Mouse (Mus musculus) lung, adult 2 months (tissue): ENCODE results near the gene Rbm46. TPM values are rescaled to one million over a fixed set of nuclear protein-coding genes. Genes with fewer than 3 reads are reported as not detected.

Source experiments
- DNase-seq: peaks from one replicate; pipeline ENCODE4 v3.0.0; 2022
- H3K4me1 ChIP-seq: fragments of 200-500 bp; 2 replicates; pipeline ENCODE4 v1.6.1; 2011; ENCODE audit warnings: low read length; ENCODE audit not compliant: control insufficient read depth, insufficient read depth
- H3K4me3 ChIP-seq: fragments of 200-500 bp; replicated peaks from 2 replicates; pipeline ENCODE3; 2011; ENCODE audit warnings: low read depth, mild to moderate bottlenecking, control low read depth, low read length; ENCODE audit errors: extremely low read depth
- CTCF ChIP-seq: fragments of 200-500 bp; IDR thresholded peaks from 2 replicates; pipeline ENCODE4 v1.5.1; 2011; ENCODE audit warnings: mild to moderate bottlenecking, low read length, control low read depth; ENCODE audit not compliant: insufficient read depth
- POLR2A ChIP-seq: fragments of 200-500 bp; IDR thresholded peaks from 2 replicates; pipeline ENCODE4 v1.6.1; 2011; ENCODE audit warnings: low read depth, mild to moderate bottlenecking, control low read depth, low read length, borderline replicate concordance; ENCODE audit errors: extremely low read depth
- WGBS: fragments of 180-500 bp; shearing (Covaris S2); methylation state at CpG from one replicate; pipeline ENCODE4 v1.1.7; 2018; 5-methylcytosine and 5-hydroxymethylcytosine counted together
- polyA plus RNA-seq: library from polyadenylated mRNA; depleted of rRNA; stranded (reverse); fragments of >200 nt; gene quantifications from 2 replicates; pipeline ENCODE4 v1.2.3, GENCODE M21; 2012

The Rbm46 gene
- polyA plus RNA-seq, 1 experiment, result 0.31 TPM

DNA sequence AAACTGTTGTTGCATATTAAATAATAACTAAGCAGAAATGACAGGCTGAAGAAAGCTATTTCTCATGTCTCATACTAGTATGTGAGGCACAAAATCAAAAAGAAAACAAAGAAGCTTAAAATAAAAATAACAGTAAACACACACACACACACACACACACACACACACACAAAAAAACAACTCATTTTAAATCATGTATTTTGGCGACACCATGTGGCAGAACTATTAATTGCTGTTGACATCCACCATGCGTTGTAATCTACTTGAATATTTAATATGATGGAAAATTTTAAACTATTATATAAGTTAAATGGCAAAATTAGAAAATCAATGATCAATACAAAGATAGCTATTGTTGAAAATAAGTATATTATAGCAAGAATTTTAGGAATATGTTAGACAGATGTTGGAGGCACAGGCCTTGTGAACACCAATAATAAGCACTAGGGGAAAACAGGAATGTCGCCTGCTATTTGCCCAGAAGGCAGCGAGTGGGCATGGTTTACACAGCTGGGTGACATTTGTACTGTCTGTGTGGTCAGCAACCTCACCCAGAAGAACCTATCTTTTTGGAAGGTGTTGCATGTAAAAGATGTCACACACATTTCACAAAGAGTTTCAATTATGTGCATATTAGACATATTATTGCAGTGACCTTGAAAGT lies 18.7 kb downstream of the Rbm46 start:
- H3K4me1 ChIP-seq, result no peaks in the 10 kb centered on the region
- TF ChIP-seq POLR2A, result no peak
- TF ChIP-seq CTCF, result peak; percentile 32; the same call in 1 of the 2 replicates
- 15% methylated on average over 4 of the region's 4 CpGs for WGBS
- no peak overlapping the region for H3K4me3 ChIP-seq
- DNase-seq, result no peak

DNA sequence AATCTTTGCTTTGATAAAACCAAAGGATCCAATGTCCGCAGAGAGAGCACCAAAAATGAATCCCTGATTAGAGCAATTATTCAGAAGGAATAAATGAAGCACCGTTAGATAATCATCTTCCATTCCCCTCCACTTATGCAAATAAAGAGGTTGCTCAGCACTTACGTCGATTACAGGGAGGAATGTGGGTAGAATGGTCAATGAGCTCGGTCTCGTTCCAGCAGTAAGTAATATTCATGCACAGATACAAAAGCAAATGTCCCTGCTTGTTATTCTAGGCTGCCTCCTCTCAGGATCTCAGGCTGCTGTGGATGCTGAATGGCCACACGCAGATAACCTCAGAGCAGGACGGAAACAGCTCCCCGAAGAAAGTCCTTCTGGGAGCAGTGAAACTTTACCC lies 51.1 kb downstream of the Rbm46 start:
- WGBS, result 84% methylated on average over 9 of the region's 9 CpGs
- H3K4me1 ChIP-seq, result no peaks in the 10 kb centered on the region
- H3K4me3 ChIP-seq, result no peak overlapping the region
- TF ChIP-seq POLR2A (no peak), CTCF (no peak)
- DNase-seq, result no peak

DNA sequence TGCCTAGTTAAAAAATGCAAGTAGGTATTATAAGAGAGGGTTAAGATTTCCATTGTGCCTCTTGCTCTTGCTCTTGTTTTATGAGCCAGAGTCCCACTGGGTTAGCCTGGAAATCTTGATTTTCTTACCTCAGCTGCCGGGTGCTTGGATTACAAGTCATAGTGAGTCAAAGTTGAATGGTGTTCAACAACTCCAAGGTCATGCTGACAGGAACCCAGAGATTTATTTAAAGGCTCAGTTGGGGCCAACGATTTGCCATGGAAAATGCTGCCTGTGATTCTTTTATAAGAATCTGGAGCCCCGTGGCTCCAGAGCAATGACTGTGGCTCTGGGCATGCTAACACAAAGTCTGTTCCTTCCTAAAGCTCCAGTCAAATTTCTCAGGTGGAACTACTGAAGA lies 64.4 kb downstream of the Rbm46 start:
- DNase-seq, result no peak
- Histone ChIP-seq H3K4me3 (no peak overlapping the region), H3K4me1 (no peaks in the 10 kb centered on the region)
- no peak for TF ChIP-seq POLR2A
- TF ChIP-seq CTCF, result no peak
- WGBS, result 64% methylated on average over 3 of the region's 3 CpGs

DNA sequence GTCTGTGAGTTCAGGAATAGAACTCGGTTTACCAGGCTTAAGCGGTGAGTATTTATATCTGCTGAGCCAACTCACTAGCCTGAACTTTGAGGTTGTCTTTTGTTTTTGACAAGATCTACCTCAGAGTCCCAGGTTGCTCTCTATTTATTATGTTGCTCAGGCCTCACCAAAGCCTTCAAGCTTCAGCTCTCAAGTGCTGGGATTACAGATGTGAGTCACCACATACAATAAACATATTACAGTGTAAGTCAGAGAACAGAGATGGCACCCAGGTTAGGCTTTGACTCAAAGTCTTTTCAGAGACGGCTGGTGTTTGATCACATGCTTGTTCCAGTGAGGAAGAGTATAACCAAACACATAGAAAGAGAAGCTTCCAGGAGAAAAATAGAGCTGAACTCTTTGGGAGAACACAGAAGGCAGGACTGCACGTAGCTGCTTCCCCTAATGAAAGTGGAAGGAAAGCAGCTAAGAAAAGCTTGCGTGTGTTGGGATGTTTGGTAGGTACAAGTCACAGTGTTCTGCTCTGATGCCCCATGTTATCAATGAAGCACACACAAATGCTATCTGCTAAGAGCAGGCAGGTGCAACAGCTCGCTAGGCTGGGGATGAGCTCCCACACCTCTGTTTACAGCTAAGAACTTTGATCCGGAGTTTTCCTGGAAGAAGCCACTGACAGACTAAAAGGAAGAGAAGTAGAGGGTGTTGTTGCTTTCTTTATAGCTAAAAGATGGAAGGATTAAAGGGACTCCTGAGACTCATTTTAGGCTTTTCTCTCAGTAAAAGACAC lies 65.8 kb downstream of the Rbm46 start:
- DNase-seq, result no peak
- no peaks in the 10 kb centered on the region for H3K4me1 ChIP-seq
- no peak for TF ChIP-seq CTCF
- no peak for TF ChIP-seq POLR2A
- WGBS, result 75% methylated on average over 7 of the region's 7 CpGs
- no peak overlapping the region for H3K4me3 ChIP-seq

DNA sequence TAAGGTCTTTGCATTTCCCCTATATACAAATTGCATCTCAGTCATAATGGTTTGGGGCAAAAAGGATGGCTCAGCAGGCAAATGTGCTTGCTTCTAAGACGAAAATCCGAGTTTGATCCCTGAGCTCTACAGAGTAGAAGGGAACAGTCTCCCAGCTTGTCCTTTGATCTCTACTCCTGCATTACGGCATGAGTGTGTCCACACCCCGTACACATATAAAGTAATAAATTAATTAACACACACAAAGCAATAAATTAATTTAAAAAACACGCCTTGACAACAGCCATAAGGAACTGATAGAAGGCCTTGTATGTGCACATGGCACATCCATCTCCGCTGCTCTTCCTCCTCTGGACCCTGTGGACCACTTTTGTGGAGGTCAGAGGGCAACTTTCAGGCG lies 66.5 kb downstream of the Rbm46 start:
- TF ChIP-seq CTCF, result no peak
- TF ChIP-seq POLR2A, result no peak
- WGBS, result 77% methylated on average over 7 of the region's 7 CpGs
- H3K4me1 ChIP-seq, result no peaks in the 10 kb centered on the region

DNA sequence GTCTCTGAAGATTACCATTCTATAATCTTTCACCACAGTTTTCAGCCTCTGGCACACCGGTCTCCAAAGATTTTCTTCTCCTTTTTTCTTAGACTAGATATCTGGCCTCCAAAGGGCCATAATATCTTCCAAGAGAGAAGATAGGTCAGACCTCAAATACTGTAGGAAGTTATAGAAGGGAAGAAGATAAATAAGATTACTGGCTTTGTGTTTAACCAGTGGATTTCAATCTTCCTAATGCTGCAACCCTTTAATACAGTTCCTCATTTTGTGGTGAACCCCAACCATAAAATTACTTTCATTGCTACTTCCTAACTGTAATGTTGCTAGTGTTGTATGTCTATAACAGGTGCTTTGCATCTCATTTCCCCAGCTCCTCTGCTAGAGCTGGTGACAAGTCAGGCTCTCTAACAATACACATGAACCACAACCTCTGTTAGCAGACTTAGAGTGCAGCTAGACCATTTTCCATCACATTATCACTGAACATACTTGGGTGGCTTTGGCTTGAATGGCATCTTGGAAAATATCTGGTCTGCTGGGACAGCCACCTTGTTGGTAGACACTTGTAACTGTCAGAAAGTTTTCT lies 67.9 kb downstream of the Rbm46 start:
- H3K4me3 ChIP-seq, result no peak overlapping the region
- 71% methylated on average over 1 of the region's 1 CpGs for whole genome bisulfite sequencing
- no peaks in the 10 kb centered on the region for H3K4me1 ChIP-seq
- DNase-seq, result no peak
- TF ChIP-seq CTCF, result no peak
- no peak for TF ChIP-seq POLR2A

More for the DNA sequence above, 66.5 kb downstream of the Rbm46 start:
- no peak for DNase-seq
- H3K4me3 ChIP-seq, result no peak overlapping the region

DNA sequence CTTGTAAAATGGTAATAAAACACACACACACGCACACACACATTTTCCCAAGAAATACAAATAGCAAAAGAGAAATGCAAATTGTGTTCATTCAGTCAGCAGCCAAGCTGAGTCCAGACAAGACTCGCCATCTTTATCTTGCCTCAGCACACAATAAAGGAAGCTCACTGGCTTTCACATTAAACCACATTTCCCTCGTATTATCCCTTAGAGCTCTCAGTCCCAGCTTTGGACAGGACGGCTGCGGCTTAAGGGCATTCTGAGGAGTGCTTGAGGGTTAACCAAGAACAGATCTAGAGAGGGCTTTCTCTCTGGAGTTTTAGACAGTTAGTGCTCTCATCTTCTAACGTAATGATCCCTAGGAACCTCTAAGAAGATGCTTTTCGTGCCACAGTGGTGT lies 71.0 kb downstream of the Rbm46 start:
- Histone ChIP-seq H3K4me1 (no peaks in the 10 kb centered on the region), H3K4me3 (no peak overlapping the region)
- no peak for DNase-seq
- TF ChIP-seq POLR2A (no peak), CTCF (no peak)
- 74% methylated on average over 7 of the region's 7 CpGs for WGBS

DNA sequence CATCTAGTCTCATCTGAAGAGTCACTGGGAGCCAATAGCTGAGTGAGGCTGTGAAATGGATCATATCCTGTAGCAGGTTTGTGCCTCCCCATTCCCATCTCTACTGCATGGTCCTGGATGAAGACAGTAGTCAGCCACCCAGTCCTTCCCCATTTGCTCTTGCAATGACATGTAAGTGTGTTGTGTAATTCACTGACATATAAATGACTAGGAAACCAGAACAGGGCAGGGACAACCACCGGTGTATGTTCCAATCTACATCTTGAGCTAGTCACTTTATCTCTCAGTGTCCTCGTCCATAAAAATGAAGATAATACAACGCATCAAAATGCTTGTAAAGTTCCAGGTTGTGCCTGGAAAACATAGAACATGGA lies 75.8 kb downstream of the Rbm46 start:
- WGBS, result 76% methylated on average over 3 of the region's 3 CpGs
- no peak overlapping the region for H3K4me3 ChIP-seq
- no peak for DNase-seq

DNA sequence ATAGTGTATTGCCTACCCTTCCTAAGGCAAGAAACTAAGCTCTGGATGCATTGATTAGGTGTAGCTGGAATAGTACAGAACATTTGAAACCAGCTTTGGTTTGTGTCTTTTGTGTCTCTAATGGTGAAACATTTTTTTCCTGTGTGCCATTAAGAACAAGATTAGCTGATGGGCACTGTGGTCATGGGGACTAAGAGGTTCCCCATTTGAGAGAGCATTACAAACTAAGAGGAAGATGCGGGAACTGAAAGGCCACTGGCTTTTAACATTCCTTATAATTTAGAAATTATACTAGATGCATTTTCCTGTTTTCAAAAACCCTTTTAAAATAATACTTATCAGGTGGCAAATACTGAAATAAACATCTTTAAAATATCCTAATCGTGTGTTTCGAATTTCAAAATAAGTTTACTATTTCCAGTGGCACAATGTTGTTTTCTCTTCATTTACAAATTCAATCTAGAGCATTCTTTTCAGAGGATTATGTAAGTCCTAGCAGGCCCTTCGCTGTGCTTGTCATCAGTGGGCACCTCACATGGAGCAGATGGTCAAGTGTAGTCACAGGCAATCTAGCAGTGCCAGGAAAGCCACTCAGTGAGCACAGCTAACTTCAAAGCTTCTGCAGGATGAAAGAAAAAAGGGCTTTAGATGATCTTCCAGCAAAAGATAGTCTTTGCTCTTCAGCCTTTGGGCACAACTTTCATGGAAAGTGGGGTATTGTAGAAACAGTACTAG lies 76.4 kb downstream of the Rbm46 start:
- 70% methylated on average over 4 of the region's 4 CpGs for WGBS
- TF ChIP-seq POLR2A (no peak), CTCF (no peak)
- Histone ChIP-seq H3K4me3 (no peak overlapping the region), H3K4me1 (no peaks in the 10 kb centered on the region)
- no peak for DNase-seq

More for the DNA sequence above, 75.8 kb downstream of the Rbm46 start:
- no peaks in the 10 kb centered on the region for H3K4me1 ChIP-seq
- TF ChIP-seq POLR2A (no peak), CTCF (no peak)
